Mouse (Mus musculus) neural tube, embryonic 11.5 days (tissue): ENCODE results near the gene Rad54l2. TPM values are rescaled to one million over a fixed set of nuclear protein-coding genes. Genes with fewer than 3 reads are reported as not detected.

Experiments used
- ATAC-seq: fragments of 200-750 bp; cut with Nextera tagmentation; 2 replicates; pipeline ENCODE4 v1.8.0; 2017; ENCODE audit warnings: moderate number of reproducible peaks, mild to moderate bottlenecking, moderate TSS enrichment, moderate library complexity; ENCODE audit not compliant: insufficient read depth, low FRiP score, low TSS enrichment
- DNase-seq: peaks from one replicate; pipeline ENCODE4 v3.0.0-alpha.2; 2015; ENCODE audit warnings: low spot score
- H3K27ac ChIP-seq: fragments of 300-500 bp; sonication (generic); 2 replicates; pipeline ENCODE4 v1.5.1; 2014; ENCODE audit warnings: low read depth, mild to moderate bottlenecking, low read length
- H3K27me3 ChIP-seq: fragments of 300-500 bp; sonication (generic); 2 replicates; pipeline ENCODE4 v1.6.1; 2014; ENCODE audit warnings: mild to moderate bottlenecking, low read length, mixed read lengths; ENCODE audit not compliant: control insufficient read depth, insufficient read depth
- H3K36me3 ChIP-seq: fragments of 300-500 bp; sonication (generic); 2 replicates; pipeline ENCODE4 v1.6.1; 2014; ENCODE audit warnings: mild to moderate bottlenecking, low read length, moderate library complexity, mixed read lengths; ENCODE audit not compliant: control insufficient read depth, insufficient read depth
- H3K4me1 ChIP-seq: fragments of 300-500 bp; sonication (generic); 2 replicates; pipeline ENCODE4 v1.6.1; 2014; ENCODE audit warnings: low read length, mixed read lengths; ENCODE audit not compliant: control insufficient read depth, insufficient read depth
- H3K4me2 ChIP-seq: fragments of 300-500 bp; sonication (generic); 2 replicates; pipeline ENCODE4 v1.6.1; 2014; ENCODE audit warnings: low read depth, mild to moderate bottlenecking, moderate library complexity
- H3K4me3 ChIP-seq: fragments of 300-500 bp; sonication (generic); 2 replicates; pipeline ENCODE4 v1.5.1; 2014; ENCODE audit warnings: low read depth, low read length
- H3K9ac ChIP-seq: fragments of 300-500 bp; sonication (generic); 2 replicates; pipeline ENCODE4 v1.6.1; 2014; ENCODE audit warnings: mild to moderate bottlenecking, low read length
- H3K9me3 ChIP-seq: fragments of 300-500 bp; sonication (generic); 2 replicates; pipeline ENCODE4 v1.6.1; 2016; ENCODE audit warnings: low read length; ENCODE audit not compliant: control insufficient read depth
- WGBS: fragments of 180-500 bp; shearing (Covaris S2); extraction: QIAGEN DNeasy Blood & Tissue Kit; methylation state at CpG from one replicate; pipeline ENCODE4 v1.1.7; 2014; 5-methylcytosine and 5-hydroxymethylcytosine counted together
- polyA plus RNA-seq: library from polyadenylated mRNA; unstranded; fragments of >200 nt; fragmentation: Nextera tagmentation; extraction: Ambion mirVana; gene quantifications from 2 replicates; pipeline ENCODE4 v1.2.1, GENCODE M21; 2014

The Rad54l2 gene
- polyA plus RNA-seq, 1 experiment from 2014 or later: 6.1 TPM

GRCm38 (mm10) chr9:106688834-106689233 lies 100.2 kb downstream of the Rad54l2 start:
- H3K4me1 ChIP-seq: no peaks in the 10 kb centered on the region
- no peak overlapping the region for H3K4me2 ChIP-seq
- no peak overlapping the region for H3K9ac ChIP-seq
- H3K4me3 ChIP-seq: no peak overlapping the region
- H3K27me3 ChIP-seq: no peaks in the 10 kb centered on the region
- no peaks in the 10 kb centered on the region for H3K9me3 ChIP-seq
- H3K36me3 ChIP-seq: peaks cover 6% of the 10 kb centered on the region
- ATAC-seq (no peak), DNase-seq (no peak)
- 88% methylated on average over 8 of the region's 8 CpGs for WGBS
- no peak overlapping the region for H3K27ac ChIP-seq

- Histone ChIP-seq H3K4me1 (no peaks in the 10 kb centered on the region), H3K9ac (no peak overlapping the region), H3K36me3 (no peaks in the 10 kb centered on the region), H3K4me2 (no peak overlapping the region), H3K27ac (no peak overlapping the region), H3K27me3 (no peaks in the 10 kb centered on the region), H3K4me3 (no peak overlapping the region), H3K9me3 (no peaks in the 10 kb centered on the region)
- DNase-seq (peak; percentile 79), ATAC-seq (peak; percentile 56)
- WGBS: 35% methylated on average over 8 of the region's 8 CpGs
Observed at GRCm38 (mm10) chr9:106686983-106687650, 101.9 kb downstream of the Rad54l2 start.

- Histone ChIP-seq H3K4me1 (no peaks in the 10 kb centered on the region), H3K4me2 (peak within 1 kb of the TSS; percentile 73), H3K9me3 (no peaks in the 10 kb centered on the region), H3K36me3 (no peaks in the 10 kb centered on the region), H3K4me3 (peak within 1 kb of the TSS; percentile 78), H3K27me3 (no peaks in the 10 kb centered on the region), H3K9ac (peak within 1 kb of the TSS; percentile 77), H3K27ac (no peak within 1 kb of the TSS)
- ATAC-seq (peak; percentile 78), DNase-seq (peak; percentile 83)
- WGBS: 0% methylated on average over 55 of the region's 86 CpGs
Observed at GRCm38 (mm10) chr9:106685249-106686101, 103.5 kb downstream of the Rad54l2 start, which contains the start of gene Tex264. TSS of gene Tex264 (minus strand) at chr9:106685927.

GRCm38 (mm10) chr9:106684918-106685248 lies 104.1 kb downstream of the Rad54l2 start:
- no peak for DNase-seq
- 0 out of 2 replicates have a peak, but pooled peaks have one; percentile 13 for ATAC-seq
- peak overlapping the region; percentile 77 for H3K9ac ChIP-seq
- peak overlapping the region; percentile 78 for H3K4me3 ChIP-seq
- no peaks in the 10 kb centered on the region for H3K27me3 ChIP-seq
- no peaks in the 10 kb centered on the region for H3K4me1 ChIP-seq
- no peak overlapping the region for H3K27ac ChIP-seq
- peak overlapping the region; percentile 73 for H3K4me2 ChIP-seq
- no peaks in the 10 kb centered on the region for H3K36me3 ChIP-seq
- WGBS: 5% methylated on average over 13 of the region's 14 CpGs
- H3K9me3 ChIP-seq: no peaks in the 10 kb centered on the region

GRCm38 (mm10) chr9:106684093-106684872 lies 104.7 kb downstream of the Rad54l2 start:
- Histone ChIP-seq H3K9me3 (no peaks in the 10 kb centered on the region), H3K4me1 (no peaks in the 10 kb centered on the region), H3K4me2 (peak overlapping the region; percentile 73), H3K9ac (no peak overlapping the region; the same call in 1 of the 2 replicates), H3K27me3 (no peaks in the 10 kb centered on the region), H3K36me3 (no peaks in the 10 kb centered on the region), H3K4me3 (peak overlapping the region; percentile 78; the same call in 1 of the 2 replicates), H3K27ac (no peak overlapping the region)
- no peak for DNase-seq
- no peak for ATAC-seq
- WGBS: 86% methylated on average over 6 of the region's 6 CpGs

- no peaks in the 10 kb centered on the region for H3K27me3 ChIP-seq
- no peaks in the 10 kb centered on the region for H3K36me3 ChIP-seq
- H3K9me3 ChIP-seq: no peaks in the 10 kb centered on the region
- H3K4me2 ChIP-seq: no peak overlapping the region
- no peak overlapping the region for H3K4me3 ChIP-seq
- DNase-seq: no peak
- H3K9ac ChIP-seq: no peak overlapping the region
- H3K4me1 ChIP-seq: no peaks in the 10 kb centered on the region
- H3K27ac ChIP-seq: no peak overlapping the region
- WGBS: 92% methylated on average over 9 of the region's 9 CpGs
- ATAC-seq: no peak
Observed at GRCm38 (mm10) chr9:106681026-106681425, 108.0 kb downstream of the Rad54l2 start.

- Histone ChIP-seq H3K4me2 (no peak overlapping the region), H3K27ac (no peak overlapping the region), H3K4me1 (no peaks in the 10 kb centered on the region), H3K36me3 (no peaks in the 10 kb centered on the region), H3K4me3 (no peak overlapping the region), H3K27me3 (no peaks in the 10 kb centered on the region), H3K9ac (no peak overlapping the region), H3K9me3 (no peaks in the 10 kb centered on the region)
- WGBS: 80% methylated on average over 4 of the region's 4 CpGs
- no peak for ATAC-seq
- no peak for DNase-seq
Observed at GRCm38 (mm10) chr9:106678242-106678641, 110.8 kb downstream of the Rad54l2 start.

GRCm38 (mm10) chr9:106677702-106678101 lies 111.3 kb downstream of the Rad54l2 start:
- no peak for DNase-seq
- Histone ChIP-seq H3K4me3 (no peak overlapping the region), H3K9ac (no peak overlapping the region), H3K9me3 (no peaks in the 10 kb centered on the region), H3K4me1 (no peaks in the 10 kb centered on the region), H3K36me3 (no peaks in the 10 kb centered on the region), H3K27me3 (no peaks in the 10 kb centered on the region), H3K4me2 (no peak overlapping the region), H3K27ac (no peak overlapping the region)
- WGBS: 86% methylated on average over 5 of the region's 5 CpGs
- no peak for ATAC-seq
